Mouse (Mus musculus) lung, postnatal 0 days (tissue): Measurements from ENCODE around the gene Eif1ad. TPM values are rescaled to one million over a fixed set of nuclear protein-coding genes. Genes with fewer than 3 reads are reported as not detected.

ENCODE experiments used
- ATAC-seq: fragments of 200-750 bp; cut with Nextera tagmentation; 2 replicates; pipeline ENCODE4 v1.8.0; 2017; ENCODE audit warnings: moderate library complexity
- DNase-seq: peaks from one replicate; pipeline ENCODE4 v3.0.0-alpha.2; 2016; ENCODE audit warnings: low spot score
- H3K27ac ChIP-seq: fragments of 300-500 bp; sonication (generic); 2 replicates; pipeline ENCODE4 v1.5.1; 2014; ENCODE audit warnings: antibody characterized with exemption, mild to moderate bottlenecking, low read length, mixed read lengths
- H3K27me3 ChIP-seq: fragments of 300-500 bp; sonication (generic); replicated peaks from 2 replicates; pipeline ENCODE4 v1.6.1; 2014; ENCODE audit warnings: low read length, mixed read lengths; ENCODE audit not compliant: insufficient read depth
- H3K36me3 ChIP-seq: fragments of 300-500 bp; sonication (generic); 2 replicates; pipeline ENCODE4 v1.6.1; 2014; ENCODE audit warnings: low read length, mixed read lengths; ENCODE audit not compliant: insufficient read depth
- H3K4me1 ChIP-seq: fragments of 300-500 bp; sonication (generic); 2 replicates; pipeline ENCODE4 v1.6.1; 2014; ENCODE audit warnings: antibody characterized with exemption, low read depth, low read length, mixed read lengths; ENCODE audit not compliant: insufficient read depth
- H3K4me2 ChIP-seq: fragments of 300-500 bp; sonication (generic); replicated peaks from 2 replicates; pipeline ENCODE4 v1.6.1; 2014; ENCODE audit warnings: low read depth, mild to moderate bottlenecking, low read length, moderate library complexity, mixed read lengths
- H3K4me3 ChIP-seq: fragments of 300-500 bp; sonication (generic); 2 replicates; pipeline ENCODE4 v1.5.1; 2014; ENCODE audit warnings: low read depth, low read length
- H3K9ac ChIP-seq: fragments of 300-500 bp; sonication (generic); replicated peaks from 2 replicates; pipeline ENCODE4 v1.6.1; 2014; ENCODE audit warnings: low read depth, mild to moderate bottlenecking
- H3K9me3 ChIP-seq: fragments of 300-500 bp; sonication (generic); 2 replicates; pipeline ENCODE4 v1.6.1; 2016; ENCODE audit warnings: low read length, mixed read lengths
- CTCF ChIP-seq: IDR thresholded peaks from 2 replicates; pipeline ENCODE4 v1.5.1; 2016; ENCODE audit warnings: antibody characterized with exemption, mild to moderate bottlenecking
- EP300 ChIP-seq: IDR thresholded peaks from 2 replicates; pipeline ENCODE4 v1.6.1; 2016; ENCODE audit warnings: antibody characterized with exemption, mild to moderate bottlenecking, control low read depth
- WGBS: fragments of 180-500 bp; shearing (Covaris S2); extraction: QIAGEN DNeasy Blood & Tissue Kit; methylation state at CpG from one replicate; pipeline ENCODE4 v1.1.7; 2014; 5-methylcytosine and 5-hydroxymethylcytosine counted together
- polyA plus RNA-seq: library from polyadenylated mRNA; unstranded; fragments of >200 nt; fragmentation: Nextera tagmentation; extraction: Ambion mirVana; gene quantifications from 2 replicates; pipeline ENCODE4 v1.2.1, GENCODE M21; 2015

The Eif1ad gene
- polyA plus RNA-seq, 1 experiment from 2014 or later, result 21.5 TPM

GRCm38 (mm10) chr19:5388011-5388441 lies 21.5 kb downstream of the Eif1ad start:
- WGBS, result under 1% methylated on average over 42 of the region's 43 CpGs
- DNase-seq (peak; percentile 31), ATAC-seq (peak; percentile 43)
- TF ChIP-seq EP300, result no peak
- no peak for TF ChIP-seq CTCF
- no peaks in the 10 kb centered on the region for H3K9me3 ChIP-seq
- H3K4me3 ChIP-seq, result peak overlapping the region; percentile 94
- peaks cover 17% of the 10 kb centered on the region for H3K36me3 ChIP-seq
- peak overlapping the region; percentile 91 for H3K27ac ChIP-seq
- H3K4me2 ChIP-seq, result peak overlapping the region; percentile 67
- peaks cover 12% of the 10 kb centered on the region; the same call in 1 of the 2 replicates for H3K4me1 ChIP-seq
- no peaks in the 10 kb centered on the region for H3K27me3 ChIP-seq
- H3K9ac ChIP-seq, result peak overlapping the region; percentile 91

GRCm38 (mm10) chr19:5388588-5389242 lies 22.2 kb downstream of the Eif1ad start, which contains the start of gene Sart1:
TSS of gene Sart1 (minus strand) at chr19:5388703.
- no peaks in the 10 kb centered on the region for H3K27me3 ChIP-seq
- peaks cover 10% of the 10 kb centered on the region for H3K36me3 ChIP-seq
- no peak for TF ChIP-seq CTCF
- H3K27ac ChIP-seq, result peak within 1 kb of the TSS; percentile 91
- peak within 1 kb of the TSS; percentile 91 for H3K9ac ChIP-seq
- H3K9me3 ChIP-seq, result no peaks in the 10 kb centered on the region
- ATAC-seq (peak; percentile 97), DNase-seq (peak; percentile 100)
- 1% methylated on average over 43 of the region's 43 CpGs for WGBS
- H3K4me2 ChIP-seq, result peak within 1 kb of the TSS; percentile 67
- peak within 1 kb of the TSS; percentile 94 for H3K4me3 ChIP-seq
- H3K4me1 ChIP-seq, result peaks cover 12% of the 10 kb centered on the region; the same call in 1 of the 2 replicates

GRCm38 (mm10) chr19:5389647-5390046 lies 23.1 kb downstream of the Eif1ad start:
- Histone ChIP-seq H3K27me3 (no peaks in the 10 kb centered on the region), H3K4me3 (peak overlapping the region; percentile 94), H3K4me1 (peaks cover 12% of the 10 kb centered on the region; the same call in 1 of the 2 replicates), H3K27ac (peak overlapping the region; percentile 91), H3K36me3 (0 out of 2 replicates have a peak, but pooled peaks cover under 1% of the 10 kb centered on the region), H3K9me3 (no peaks in the 10 kb centered on the region), H3K4me2 (peak overlapping the region; percentile 67), H3K9ac (peak overlapping the region; percentile 36; the same call in 1 of the 2 replicates)
- TF ChIP-seq EP300, result no peak
- TF ChIP-seq CTCF, result no peak
- DNase-seq, result peak; percentile 71
- ATAC-seq, result 0 out of 2 replicates have a peak, but pooled peaks have one; percentile 20
- WGBS, result 11% methylated on average over 12 of the region's 12 CpGs

- DNase-seq, result no peak
- H3K4me1 ChIP-seq, result peaks cover 12% of the 10 kb centered on the region; the same call in 1 of the 2 replicates
- WGBS, result 58% methylated on average over 8 of the region's 8 CpGs
Observed at GRCm38 (mm10) chr19:5390416-5390815, 23.9 kb downstream of the Eif1ad start.

GRCm38 (mm10) chr19:5392892-5393291 lies 26.4 kb downstream of the Eif1ad start:
- H3K27ac ChIP-seq, result no peak overlapping the region; the same call in 1 of the 2 replicates
- ATAC-seq (no peak), DNase-seq (peak; percentile 41)
- WGBS, result 22% methylated on average over 4 of the region's 4 CpGs
- no peak overlapping the region for H3K9ac ChIP-seq
- H3K9me3 ChIP-seq, result no peaks in the 10 kb centered on the region
- no peak for TF ChIP-seq CTCF
- TF ChIP-seq EP300, result no peak
- no peak overlapping the region for H3K4me2 ChIP-seq
- no peak overlapping the region for H3K4me3 ChIP-seq
- H3K27me3 ChIP-seq, result no peaks in the 10 kb centered on the region
- peaks cover 7% of the 10 kb centered on the region; the same call in 1 of the 2 replicates for H3K4me1 ChIP-seq
- H3K36me3 ChIP-seq, result no peaks in the 10 kb centered on the region

More at GRCm38 (mm10) chr19:5390416-5390815, 23.9 kb downstream of the Eif1ad start:
- Histone ChIP-seq H3K27ac (peak overlapping the region; percentile 91), H3K4me2 (peak overlapping the region; percentile 67), H3K9me3 (no peaks in the 10 kb centered on the region), H3K4me3 (no peak overlapping the region; the same call in 1 of the 2 replicates), H3K27me3 (no peaks in the 10 kb centered on the region), H3K9ac (no peak overlapping the region), H3K36me3 (no peaks in the 10 kb centered on the region)
- no peak for TF ChIP-seq EP300
- no peak for TF ChIP-seq CTCF
- ATAC-seq, result no peak

- TF ChIP-seq CTCF (no peak), EP300 (no peak)
- H3K4me2 ChIP-seq, result no peak overlapping the region
- peaks cover 7% of the 10 kb centered on the region; the same call in 1 of the 2 replicates for H3K4me1 ChIP-seq
- H3K36me3 ChIP-seq, result no peaks in the 10 kb centered on the region
- no peak overlapping the region for H3K27ac ChIP-seq
- no peaks in the 10 kb centered on the region for H3K9me3 ChIP-seq
- H3K4me3 ChIP-seq, result no peak overlapping the region
- no peak for ATAC-seq
- DNase-seq, result no peak
- 42% methylated on average over 10 of the region's 10 CpGs for WGBS
- H3K27me3 ChIP-seq, result no peaks in the 10 kb centered on the region
- H3K9ac ChIP-seq, result no peak overlapping the region
Observed at GRCm38 (mm10) chr19:5394168-5394567, 27.6 kb downstream of the Eif1ad start.
